Mouse (Mus musculus) hindbrain, postnatal 0 days (tissue): ENCODE results near the gene Gucy2f. TPM values are rescaled to one million over a fixed set of nuclear protein-coding genes. Genes with fewer than 3 reads are reported as not detected.
A peak's percentile ranks its signal among the peaks of the same experiment; 100 is the strongest.

ENCODE experiments used
- ATAC-seq: fragments of 200-750 bp; cut with Nextera tagmentation; 2 replicates; pipeline ENCODE4 v1.8.0; 2017; ENCODE audit warnings: mild to moderate bottlenecking, moderate TSS enrichment, moderate library complexity
- DNase-seq: peaks from one replicate; pipeline ENCODE4 v3.0.0-alpha.2; 2015; ENCODE audit warnings: low spot score
- H3K27ac ChIP-seq: fragments of 300-500 bp; sonication (generic); 2 replicates; pipeline ENCODE4 v1.5.1; 2014; ENCODE audit warnings: mild to moderate bottlenecking
- H3K27me3 ChIP-seq: fragments of 300-500 bp; sonication (generic); 2 replicates; pipeline ENCODE4 v1.6.1; 2014; ENCODE audit warnings: low read length, mixed read lengths; ENCODE audit not compliant: insufficient read depth
- H3K36me3 ChIP-seq: fragments of 300-500 bp; sonication (generic); 2 replicates; pipeline ENCODE4 v1.6.1; 2014; ENCODE audit warnings: low read length, mixed read lengths; ENCODE audit not compliant: insufficient read depth
- H3K4me1 ChIP-seq: fragments of 300-500 bp; sonication (generic); 2 replicates; pipeline ENCODE4 v1.6.1; 2014; ENCODE audit warnings: antibody characterized with exemption, low read length, mixed read lengths; ENCODE audit not compliant: insufficient read depth
- H3K4me2 ChIP-seq: fragments of 300-500 bp; sonication (generic); 2 replicates; pipeline ENCODE4 v1.6.1; 2014; ENCODE audit warnings: low read depth, mild to moderate bottlenecking, low read length, moderate library complexity, mixed read lengths
- H3K4me3 ChIP-seq: fragments of 300-500 bp; sonication (generic); 2 replicates; pipeline ENCODE4 v1.5.1; 2014; ENCODE audit warnings: low read length
- H3K9ac ChIP-seq: fragments of 300-500 bp; sonication (generic); replicated peaks from 2 replicates; pipeline ENCODE4 v1.6.1; 2014; ENCODE audit warnings: mild to moderate bottlenecking, low read length, moderate library complexity, mixed read lengths
- H3K9me3 ChIP-seq: fragments of 300-500 bp; sonication (generic); 2 replicates; pipeline ENCODE4 v1.6.1; 2016; ENCODE audit warnings: low read length, mixed read lengths
- CTCF ChIP-seq: IDR thresholded peaks from 2 replicates; pipeline ENCODE4 v1.5.1; 2016; ENCODE audit warnings: antibody characterized with exemption, control low read depth, low read depth
- WGBS: fragments of 180-500 bp; shearing (Covaris S2); extraction: QIAGEN DNeasy Blood & Tissue Kit; methylation state at CpG from one replicate; pipeline ENCODE4 v1.1.7; 2014; 5-methylcytosine and 5-hydroxymethylcytosine counted together
- polyA plus RNA-seq: library from polyadenylated mRNA; unstranded; fragments of >200 nt; fragmentation: Nextera tagmentation; extraction: Ambion mirVana; gene quantifications from 2 replicates; pipeline ENCODE4 v1.2.1, GENCODE M21; 2015
- total RNA-seq: library from RNA; depleted of rRNA; stranded (reverse); fragments of >200 nt; gene quantifications from 2 replicates; pipeline ENCODE4 v1.2.3, GENCODE M21; 2014

The Gucy2f gene
- total and polyA plus RNA-seq, 2 experiments from 2014 or later: 0.15 to 0.21 TPM

GRCm38 (mm10) chrX:142227398-142228054 is 30.8 kb upstream of the Gucy2f start:
- H3K9ac ChIP-seq: no peak overlapping the region
- TF ChIP-seq CTCF: no peak
- DNase-seq: peak; percentile 63
- H3K4me2 ChIP-seq: peak overlapping the region; percentile 57
- 31% methylated on average over 15 of the region's 15 CpGs for WGBS
- H3K36me3 ChIP-seq: no peaks in the 10 kb centered on the region
- ATAC-seq: peak; percentile 72
- H3K27ac ChIP-seq: peak overlapping the region; percentile 88
- H3K9me3 ChIP-seq: no peaks in the 10 kb centered on the region
- peak overlapping the region; percentile 46 for H3K4me3 ChIP-seq
- no peaks in the 10 kb centered on the region for H3K4me1 ChIP-seq
- no peaks in the 10 kb centered on the region for H3K27me3 ChIP-seq

- no peak for TF ChIP-seq CTCF
- peak within 1 kb of the TSS; percentile 57 for H3K4me2 ChIP-seq
- H3K27me3 ChIP-seq: no peaks in the 10 kb centered on the region
- no peaks in the 10 kb centered on the region for H3K36me3 ChIP-seq
- no peak within 1 kb of the TSS for H3K27ac ChIP-seq
- no peak within 1 kb of the TSS for H3K9ac ChIP-seq
- no peaks in the 10 kb centered on the region for H3K9me3 ChIP-seq
- WGBS: 89% methylated on average over 14 of the region's 14 CpGs
- peak within 1 kb of the TSS; percentile 46 for H3K4me3 ChIP-seq
- DNase-seq (no peak), ATAC-seq (no peak)
- H3K4me1 ChIP-seq: no peaks in the 10 kb centered on the region
Measured at GRCm38 (mm10) chrX:142226542-142226941, 29.8 kb upstream of the Gucy2f start, which contains the start of gene Nxt2. TSS of gene Nxt2 (plus strand) at chrX:142226770.

DNA sequence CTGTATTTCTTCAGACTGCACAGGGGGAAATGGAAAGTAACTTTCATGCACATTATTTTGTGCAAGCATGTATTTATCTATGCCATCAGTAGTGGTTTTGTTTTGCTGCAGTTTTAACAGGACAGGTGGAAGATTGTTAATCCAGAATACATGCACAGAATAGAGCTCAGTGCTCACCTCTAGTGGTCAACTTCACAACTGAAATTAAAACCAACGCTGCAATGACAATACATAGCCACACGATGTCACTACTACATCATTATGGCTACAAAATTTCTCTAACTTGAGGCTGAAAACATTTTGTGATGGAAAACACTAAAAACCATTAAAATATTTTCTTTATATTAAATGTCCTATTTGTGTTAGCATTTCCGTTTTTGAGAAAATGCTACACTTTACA is 3.6 kb upstream of the Gucy2f start:
- H3K4me2 ChIP-seq: no peak overlapping the region
- 13% methylated on average over 3 of the region's 3 CpGs for WGBS
- ATAC-seq (peak; percentile 49; the same call in 1 of the 2 replicates), DNase-seq (peak; percentile 78)
- no peak overlapping the region for H3K4me3 ChIP-seq
- H3K4me1 ChIP-seq: no peaks in the 10 kb centered on the region
- H3K27ac ChIP-seq: no peak overlapping the region
- peak; percentile 92 for TF ChIP-seq CTCF
- no peaks in the 10 kb centered on the region for H3K36me3 ChIP-seq
- H3K9ac ChIP-seq: no peak overlapping the region
- H3K27me3 ChIP-seq: no peaks in the 10 kb centered on the region
- no peaks in the 10 kb centered on the region for H3K9me3 ChIP-seq

DNA sequence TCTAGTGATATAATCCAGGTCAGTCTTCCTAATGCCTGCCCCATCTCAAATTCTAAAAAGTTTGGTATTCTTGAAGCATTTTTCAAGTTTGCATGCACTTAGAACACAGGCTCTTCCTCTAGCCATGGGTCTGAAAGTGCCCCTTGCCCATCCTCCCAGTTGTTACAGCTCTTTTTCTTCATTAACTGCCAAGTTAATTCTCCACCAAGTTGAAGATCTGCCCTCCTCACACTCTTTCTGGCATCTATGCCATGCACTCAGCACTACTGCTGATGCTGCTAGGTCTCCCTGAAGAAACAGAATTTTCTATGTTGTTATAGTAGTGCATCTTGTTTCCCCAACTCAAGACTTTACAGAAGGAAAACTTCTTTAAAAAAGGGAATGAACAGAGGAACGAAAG is 1.2 kb downstream of the Gucy2f start:
- Histone ChIP-seq H3K9ac (no peak overlapping the region), H3K36me3 (no peaks in the 10 kb centered on the region), H3K4me2 (no peak overlapping the region), H3K4me1 (no peaks in the 10 kb centered on the region), H3K4me3 (no peak overlapping the region), H3K9me3 (no peaks in the 10 kb centered on the region), H3K27ac (no peak overlapping the region), H3K27me3 (no peaks in the 10 kb centered on the region)
- DNase-seq (no peak), ATAC-seq (no peak)
- 81% methylated on average over 1 of the region's 1 CpGs for WGBS
- TF ChIP-seq CTCF: no peak

DNA sequence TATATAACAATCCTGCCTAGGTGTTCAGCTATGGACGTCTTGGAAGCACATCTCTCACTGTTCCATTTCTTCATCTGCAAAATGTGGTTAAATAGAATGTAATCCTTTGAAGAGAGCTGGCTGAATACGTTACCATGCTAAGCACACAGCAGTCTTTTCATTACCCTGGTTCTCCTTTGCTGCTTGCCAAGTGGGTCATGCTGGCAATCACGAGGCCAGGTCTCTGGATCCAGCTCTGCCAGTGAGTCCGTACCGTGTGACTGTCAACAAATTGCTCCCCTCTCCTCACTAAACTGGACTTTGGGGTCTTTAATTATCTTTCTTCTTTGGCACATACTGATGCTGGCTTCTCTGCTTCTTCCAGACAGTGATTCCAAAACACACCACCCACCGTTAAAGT is 2.3 kb downstream of the Gucy2f start:
- Histone ChIP-seq H3K27me3 (no peaks in the 10 kb centered on the region), H3K9me3 (no peaks in the 10 kb centered on the region), H3K4me3 (no peak overlapping the region), H3K4me1 (no peaks in the 10 kb centered on the region), H3K36me3 (no peaks in the 10 kb centered on the region), H3K27ac (no peak overlapping the region; the same call in 1 of the 2 replicates), H3K4me2 (no peak overlapping the region), H3K9ac (no peak overlapping the region)
- TF ChIP-seq CTCF: no peak
- DNase-seq: peak; percentile 45
- 43% methylated on average over 6 of the region's 6 CpGs for whole genome bisulfite sequencing
- ATAC-seq: peak; percentile 80; the same call in 1 of the 2 replicates

DNA sequence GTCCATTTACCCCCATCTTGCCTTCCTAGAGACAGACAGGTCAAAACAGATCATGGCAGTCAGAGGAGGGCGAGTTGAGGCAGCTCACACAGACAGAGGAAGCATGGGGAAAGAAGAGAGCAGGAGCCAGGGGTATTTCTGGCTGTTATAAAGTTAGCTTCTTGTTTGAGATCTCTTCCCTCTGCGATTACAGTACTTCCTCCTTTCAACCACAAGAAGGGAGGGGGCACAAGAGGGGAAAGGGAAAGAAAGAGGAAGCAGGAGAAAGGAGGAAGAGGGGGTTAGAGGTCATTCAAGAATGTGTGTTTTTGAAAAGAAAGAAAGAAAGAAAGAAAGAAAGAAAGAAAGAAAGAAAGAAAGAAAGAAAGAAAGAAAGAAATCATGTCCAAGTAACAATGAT is 6.4 kb downstream of the Gucy2f start:
- no peak overlapping the region for H3K4me2 ChIP-seq
- DNase-seq (no peak), ATAC-seq (no peak)
- TF ChIP-seq CTCF: no peak
- no peaks in the 10 kb centered on the region for H3K9me3 ChIP-seq
- no peaks in the 10 kb centered on the region for H3K36me3 ChIP-seq
- no peak overlapping the region for H3K9ac ChIP-seq
- no peaks in the 10 kb centered on the region for H3K27me3 ChIP-seq
- H3K4me1 ChIP-seq: no peaks in the 10 kb centered on the region
- no peak overlapping the region for H3K4me3 ChIP-seq
- WGBS: 83% methylated on average over 2 of the region's 2 CpGs
- H3K27ac ChIP-seq: no peak overlapping the region

DNA sequence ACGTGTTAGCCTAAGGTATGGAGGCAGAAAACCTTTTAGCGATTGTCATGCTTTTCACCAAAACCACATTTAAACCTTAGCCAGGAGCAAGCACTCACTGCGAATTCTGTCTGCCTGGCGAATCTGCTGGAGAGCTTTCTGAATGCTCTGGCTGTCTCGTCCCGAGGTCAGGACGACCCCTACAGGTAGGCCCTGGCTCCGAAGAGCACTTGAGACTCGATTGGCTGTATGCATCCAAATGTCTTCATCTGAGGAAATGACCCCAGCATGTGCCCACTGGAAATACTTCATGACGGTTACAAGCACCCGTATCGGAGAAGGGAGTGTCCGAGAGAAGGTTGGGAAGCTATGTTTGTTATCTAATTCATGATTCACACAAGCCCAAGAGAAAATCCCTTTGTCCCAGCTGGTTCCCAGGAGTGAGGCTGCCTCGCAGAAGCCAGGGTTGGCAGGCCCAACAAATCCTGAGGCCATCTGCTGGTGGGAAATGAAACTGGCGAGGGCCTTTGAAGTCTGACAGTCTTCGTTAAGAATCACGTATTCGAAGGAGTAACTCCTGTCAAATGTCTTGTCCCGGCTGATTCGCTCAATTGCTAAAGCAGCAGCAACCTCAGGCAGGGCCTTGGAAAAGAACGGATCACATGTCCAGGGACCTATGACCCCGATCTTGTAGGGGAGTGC is 7.6 kb downstream of the Gucy2f start:
- no peaks in the 10 kb centered on the region for H3K36me3 ChIP-seq
- peak; percentile 79 for DNase-seq

More for the DNA sequence above, 7.6 kb downstream of the Gucy2f start:
- no peaks in the 10 kb centered on the region for H3K27me3 ChIP-seq
- peak; percentile 68 for TF ChIP-seq CTCF
- H3K4me3 ChIP-seq: no peak overlapping the region
- H3K4me1 ChIP-seq: no peaks in the 10 kb centered on the region
- no peak overlapping the region for H3K4me2 ChIP-seq
- 38% methylated on average over 22 of the region's 22 CpGs for WGBS
- H3K9me3 ChIP-seq: no peaks in the 10 kb centered on the region
- peak; percentile 82 for ATAC-seq
- no peak overlapping the region for H3K27ac ChIP-seq
- no peak overlapping the region for H3K9ac ChIP-seq
